Mouse (Mus musculus) ES-Bruce4 (cell line): ENCODE measurements at regions not wholly inside any gene's neighbourhood (a gene's known extent, or its start where the extent isn't known, plus 50 kb on each side); places are given as distances from the start of the nearest gene placed in this dataset.

Experiments used
- H3K27ac ChIP-seq: 2 replicates; pipeline ENCODE4 v1.5.1; 2012; ENCODE audit warnings: low read length, inconsistent platforms; ENCODE audit not compliant: insufficient read depth
- H3K27me3 ChIP-seq: 2 replicates; pipeline ENCODE4 v1.6.1; 2012; ENCODE audit warnings: mild to moderate bottlenecking, low read length, inconsistent platforms; ENCODE audit not compliant: control insufficient read depth, poor library complexity, insufficient read depth, severe bottlenecking
- H3K36me3 ChIP-seq: 2 replicates; pipeline ENCODE4 v1.6.1; 2012; ENCODE audit warnings: inconsistent platforms, mild to moderate bottlenecking, low read length, moderate library complexity; ENCODE audit not compliant: control insufficient read depth, poor library complexity, insufficient read depth, severe bottlenecking
- H3K4me1 ChIP-seq: one replicate; pipeline ENCODE4 v1.8.1; 2011; ENCODE audit warnings: low read length; ENCODE audit not compliant: control insufficient read depth, insufficient read depth
- H3K4me3 ChIP-seq: 2 replicates; pipeline ENCODE4 v1.5.1; 2011; ENCODE audit warnings: low read depth, mild to moderate bottlenecking, low read length
- H3K9ac ChIP-seq: 2 replicates; pipeline ENCODE4 v1.6.1; 2012; ENCODE audit warnings: low read depth, mild to moderate bottlenecking, inconsistent platforms; ENCODE audit not compliant: poor library complexity, severe bottlenecking
- H3K9me3 ChIP-seq: replicated peaks from 2 replicates; pipeline ENCODE4 v1.6.1; 2012; ENCODE audit warnings: mild to moderate bottlenecking, low read length, inconsistent platforms; ENCODE audit not compliant: control insufficient read depth, poor library complexity, insufficient read depth, severe bottlenecking
- CTCF ChIP-seq: IDR thresholded peaks from one replicate; pipeline ENCODE4 v1.8.1; 2011; ENCODE audit warnings: low read depth, low read length
- EP300 ChIP-seq: IDR thresholded peaks from 2 replicates; pipeline ENCODE4 v1.6.1; 2011; ENCODE audit warnings: low read depth, low read length; ENCODE audit not compliant: insufficient read depth
- POLR2A ChIP-seq: IDR thresholded peaks from one replicate; pipeline ENCODE4 v1.8.1; 2011; ENCODE audit warnings: low read length; ENCODE audit not compliant: insufficient read depth

- Histone ChIP-seq H3K9me3 (no peaks in the 10 kb centered on the region), H3K4me1 (no peaks in the 10 kb centered on the region), H3K4me3 (no peak overlapping the region), H3K27me3 (no peaks in the 10 kb centered on the region), H3K9ac (no peak overlapping the region), H3K27ac (no peak overlapping the region), H3K36me3 (no peaks in the 10 kb centered on the region)
- no peak for TF ChIP-seq POLR2A
- TF ChIP-seq EP300, result no peak
- no peak for TF ChIP-seq CTCF
Measured at GRCm38 (mm10) chr3:54027365-54027764, 128.5 kb upstream of the Trpc4 start.

GRCm38 (mm10) chr3:54020196-54020595 lies 135.6 kb upstream of the Trpc4 start:
- no peak overlapping the region for H3K9ac ChIP-seq
- H3K27ac ChIP-seq, result no peak overlapping the region
- no peaks in the 10 kb centered on the region for H3K36me3 ChIP-seq
- H3K27me3 ChIP-seq, result no peaks in the 10 kb centered on the region
- no peaks in the 10 kb centered on the region for H3K4me1 ChIP-seq
- TF ChIP-seq CTCF (no peak), EP300 (no peak), POLR2A (no peak)
- H3K4me3 ChIP-seq, result no peak overlapping the region
- H3K9me3 ChIP-seq, result no peaks in the 10 kb centered on the region

- Histone ChIP-seq H3K27ac (no peak overlapping the region), H3K9ac (no peak overlapping the region), H3K27me3 (no peaks in the 10 kb centered on the region), H3K9me3 (no peaks in the 10 kb centered on the region), H3K4me3 (no peak overlapping the region), H3K36me3 (no peaks in the 10 kb centered on the region), H3K4me1 (no peaks in the 10 kb centered on the region)
- no peak for TF ChIP-seq CTCF
- no peak for TF ChIP-seq EP300
- no peak for TF ChIP-seq POLR2A
Measured at GRCm38 (mm10) chr3:54017943-54018649, 137.7 kb upstream of the Trpc4 start.

GRCm38 (mm10) chr3:54016877-54017276 lies 139.0 kb upstream of the Trpc4 start:
- Histone ChIP-seq H3K4me3 (no peak overlapping the region), H3K9ac (no peak overlapping the region), H3K4me1 (no peaks in the 10 kb centered on the region), H3K27me3 (no peaks in the 10 kb centered on the region), H3K27ac (no peak overlapping the region), H3K36me3 (no peaks in the 10 kb centered on the region), H3K9me3 (no peaks in the 10 kb centered on the region)
- TF ChIP-seq EP300, result no peak
- no peak for TF ChIP-seq POLR2A
- TF ChIP-seq CTCF, result no peak

- no peaks in the 10 kb centered on the region for H3K9me3 ChIP-seq
- no peak for TF ChIP-seq POLR2A
- TF ChIP-seq CTCF, result no peak
- TF ChIP-seq EP300, result no peak
- H3K36me3 ChIP-seq, result no peaks in the 10 kb centered on the region
- H3K27ac ChIP-seq, result no peak overlapping the region
- no peak overlapping the region for H3K4me3 ChIP-seq
- no peaks in the 10 kb centered on the region for H3K27me3 ChIP-seq
- no peaks in the 10 kb centered on the region for H3K4me1 ChIP-seq
- H3K9ac ChIP-seq, result no peak overlapping the region
Measured at GRCm38 (mm10) chr3:54011016-54011415, 144.8 kb upstream of the Trpc4 start.

GRCm38 (mm10) chr3:53992993-53993392 lies 129.4 kb upstream of the Ufm1 start:
- Histone ChIP-seq H3K36me3 (no peaks in the 10 kb centered on the region), H3K4me3 (no peak overlapping the region), H3K27me3 (no peaks in the 10 kb centered on the region), H3K4me1 (no peaks in the 10 kb centered on the region), H3K9ac (no peak overlapping the region), H3K27ac (no peak overlapping the region), H3K9me3 (no peaks in the 10 kb centered on the region)
- TF ChIP-seq EP300 (no peak), CTCF (no peak)
